Mouse (Mus musculus): Measurements from ENCODE around the gene Phtf2. TPM values are rescaled to one million over a fixed set of nuclear protein-coding genes. Genes with fewer than 3 reads are reported as not detected.

Phtf2 gene
- 7.1 TPM for polyA plus RNA-seq (2014; fragmentation: Illumina TruSeq; extraction: RNeasy Lipid Tissue Mini Kit (QIAGEN cat#74804); ENCODE audit: low replicate concordance)

GRCm38 (mm10) chr5:20881915-20882800 is at the start of gene Phtf2, which contains the start of gene Tmem60:
Gene Phtf2, minus strand, starts transcription at chr5:20882124.
Gene Tmem60, plus strand, starts transcription at chr5:20882191.

Other genes starting within 250 kb of the Phtf2 start
- 28.5 TPM for gene Tmem60, start 67 bp upstream of the Phtf2 start, polyA plus RNA-seq (2014; fragmentation: Illumina TruSeq; extraction: RNeasy Lipid Tissue Mini Kit (QIAGEN cat#74804); ENCODE audit: low replicate concordance)
- 43.8 TPM for gene Rsbn1l, start 74.3 kb upstream of the Phtf2 start, polyA plus RNA-seq (2014; fragmentation: Illumina TruSeq; extraction: RNeasy Lipid Tissue Mini Kit (QIAGEN cat#74804); ENCODE audit: low replicate concordance)
- gene Ptpn12, start 173.8 kb upstream of the Phtf2 start, polyA plus RNA-seq (2014; fragmentation: Illumina TruSeq; extraction: RNeasy Lipid Tissue Mini Kit (QIAGEN cat#74804); ENCODE audit: low replicate concordance), result 108 TPM

All from small intestine, adult 10 weeks (tissue).